Mouse (Mus musculus) embryo, embryonic 11.5 days (tissue): Measurements from ENCODE around the gene Rnf186.

Experiments
- DNase-seq: peaks from one replicate; pipeline ENCODE4 v3.0.0-alpha.2; 2012; ENCODE audit warnings: low read depth, low spot score

Rnf186 gene

DNA sequence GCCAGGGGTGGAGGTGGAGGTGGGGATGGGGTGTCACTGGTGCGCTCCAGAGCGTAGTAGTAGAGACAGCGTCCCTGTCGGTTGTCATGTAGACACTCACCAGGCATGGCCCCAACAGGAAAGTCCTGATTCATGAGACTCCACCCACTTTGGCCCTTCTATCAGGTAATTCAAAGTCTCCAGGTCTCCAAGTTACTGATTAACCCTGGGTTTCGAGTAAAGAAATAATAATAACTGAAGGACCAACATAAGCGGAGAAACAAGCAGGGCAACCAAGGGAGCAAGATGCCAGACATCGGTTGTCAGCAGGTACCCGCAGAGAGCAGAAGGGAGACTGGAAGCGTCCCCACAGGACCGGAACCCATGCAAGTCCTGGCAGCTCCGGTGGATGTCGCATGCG lies at the start of gene Rnf186:
Gene Rnf186, plus strand, starts transcription at position 247 of the 400 bp plus-strand sequence.
- DNase-seq: no peak

- DNase-seq: no peak
Observed at GRCm38 (mm10) chr4:138917282-138917681, 49.6 kb upstream of the Rnf186 start.

- DNase-seq: no peak
Observed at GRCm38 (mm10) chr4:138921254-138922130, 45.4 kb upstream of the Rnf186 start.

- peak; percentile 84 for DNase-seq
Observed at GRCm38 (mm10) chr4:138922131-138922459, 44.8 kb upstream of the Rnf186 start.

- no peak for DNase-seq
Observed at GRCm38 (mm10) chr4:138925561-138925960, 41.4 kb upstream of the Rnf186 start.

DNA sequence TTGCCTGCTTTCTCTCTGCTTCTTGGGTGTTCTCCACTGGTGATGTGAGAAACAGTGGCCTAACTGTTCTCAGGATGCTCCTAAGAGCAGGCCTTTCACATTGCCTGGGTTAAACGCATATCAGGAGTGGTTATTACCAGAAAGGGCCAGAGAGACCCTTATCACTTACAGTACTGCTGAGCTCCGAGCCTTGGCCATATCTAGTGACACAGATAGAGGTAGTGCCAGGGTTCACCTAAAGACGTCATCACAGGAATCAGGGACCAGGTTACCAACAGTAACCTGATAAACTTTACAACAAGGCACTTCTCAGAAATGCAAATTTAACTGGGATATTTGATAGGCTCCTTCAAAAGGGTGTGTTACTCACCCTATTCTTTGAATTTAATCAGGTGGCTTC lies 33.0 kb upstream of the Rnf186 start:
- no peak for DNase-seq

DNA sequence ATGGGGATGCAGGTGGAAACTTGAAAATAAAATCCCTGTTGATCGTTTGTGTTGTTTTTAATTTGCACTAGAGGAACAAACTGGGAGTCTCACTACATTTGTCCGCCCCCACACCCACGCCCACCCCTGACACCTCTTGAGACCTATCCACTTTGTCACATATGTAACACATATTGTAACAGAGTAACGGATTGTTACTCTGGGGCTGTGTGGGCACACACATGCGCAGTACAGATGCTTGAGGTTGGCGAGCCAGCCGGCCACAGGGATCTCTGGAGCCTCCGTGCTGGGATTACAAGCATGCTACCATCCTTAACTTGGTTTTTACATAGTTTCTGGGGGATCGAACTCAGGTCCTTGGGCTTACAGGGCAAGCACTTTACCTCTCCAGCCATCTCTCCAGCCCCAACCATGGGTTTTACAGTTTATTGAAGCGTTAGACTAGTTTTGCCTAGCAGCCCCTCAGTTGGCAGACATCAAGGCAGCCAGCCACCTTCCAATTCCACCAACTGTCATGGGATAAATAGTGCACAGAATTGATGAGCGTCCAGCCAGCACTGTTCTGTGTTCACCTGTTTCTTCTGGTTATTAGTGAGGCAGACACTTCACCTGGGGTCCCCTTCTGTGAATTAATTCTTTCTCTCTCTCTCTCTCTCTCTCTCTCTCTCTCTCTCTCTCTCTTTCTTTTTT lies 32.3 kb upstream of the Rnf186 start:
- DNase-seq: no peak

GRCm38 (mm10) chr4:138938495-138939269 lies 28.2 kb upstream of the Rnf186 start:
- no peak for DNase-seq

- no peak for DNase-seq
Observed at GRCm38 (mm10) chr4:138939481-138939880, 27.4 kb upstream of the Rnf186 start.

DNA sequence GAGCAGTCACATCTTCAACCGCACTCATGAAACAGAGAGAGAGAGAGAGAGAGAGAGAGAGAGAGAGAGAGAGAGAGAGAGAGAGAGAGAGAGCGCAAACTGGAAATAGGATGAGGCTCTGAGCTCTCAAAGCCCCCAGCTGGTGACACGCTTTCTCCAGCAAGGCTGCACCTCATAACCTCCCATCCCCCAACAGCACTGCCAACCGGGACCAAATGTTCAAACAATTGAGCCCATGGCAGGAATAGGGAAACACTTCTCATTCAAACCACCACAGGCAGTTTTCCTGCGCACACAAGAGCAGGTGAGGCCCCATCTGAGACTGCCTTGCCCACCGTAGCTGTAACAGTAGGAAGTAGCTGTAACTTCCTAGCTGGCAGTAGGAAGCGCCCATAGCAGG lies 25.5 kb upstream of the Rnf186 start:
- DNase-seq: no peak

- DNase-seq: no peak
Observed at GRCm38 (mm10) chr4:138941966-138942365, 24.9 kb upstream of the Rnf186 start.

GRCm38 (mm10) chr4:138943730-138944129 lies 23.2 kb upstream of the Rnf186 start:
- DNase-seq: peak; percentile 44

GRCm38 (mm10) chr4:138948257-138948656 lies 18.7 kb upstream of the Rnf186 start:
- DNase-seq: no peak

GRCm38 (mm10) chr4:138958612-138959011 lies 8.3 kb upstream of the Rnf186 start:
- DNase-seq: no peak

DNA sequence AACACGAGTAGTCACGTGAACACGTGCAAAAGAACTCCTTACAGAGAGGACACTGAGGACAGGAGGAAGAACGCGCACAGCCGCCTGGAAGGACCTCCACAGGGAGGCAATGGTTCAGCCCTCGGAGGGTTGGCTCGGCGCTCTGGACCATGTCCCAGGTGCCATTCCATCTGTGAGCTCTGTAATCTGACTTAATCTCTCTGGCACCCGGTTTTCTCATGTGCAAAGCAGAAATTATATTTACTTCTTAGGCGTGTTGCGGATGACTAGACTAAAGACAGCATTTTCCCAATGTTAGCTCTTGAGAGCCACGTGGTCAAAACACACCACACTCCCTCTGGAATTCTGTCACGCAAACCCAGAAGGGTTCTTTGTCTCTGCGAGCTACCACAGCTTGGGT lies 7.8 kb upstream of the Rnf186 start:
- DNase-seq: no peak

DNA sequence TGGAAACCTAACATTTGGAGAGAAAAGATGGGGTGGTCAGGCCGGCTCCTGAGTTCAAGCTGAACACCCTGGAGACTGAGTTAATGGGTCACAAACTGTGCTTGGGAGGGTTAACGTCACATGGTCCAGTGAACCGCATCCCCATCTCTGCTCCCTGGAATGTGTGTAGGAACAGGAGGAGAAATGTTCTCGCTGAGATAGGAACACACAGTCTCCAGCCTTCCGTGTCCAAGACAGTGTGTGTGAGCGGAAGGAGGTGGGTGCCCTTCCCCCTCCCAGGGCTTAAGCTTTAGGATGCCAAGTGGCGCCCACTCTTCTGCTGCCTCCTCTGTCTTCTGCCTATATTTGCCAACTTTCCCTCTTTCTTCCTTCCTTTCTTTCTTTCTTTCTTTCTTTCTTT lies 7.0 kb upstream of the Rnf186 start:
- DNase-seq: no peak

DNA sequence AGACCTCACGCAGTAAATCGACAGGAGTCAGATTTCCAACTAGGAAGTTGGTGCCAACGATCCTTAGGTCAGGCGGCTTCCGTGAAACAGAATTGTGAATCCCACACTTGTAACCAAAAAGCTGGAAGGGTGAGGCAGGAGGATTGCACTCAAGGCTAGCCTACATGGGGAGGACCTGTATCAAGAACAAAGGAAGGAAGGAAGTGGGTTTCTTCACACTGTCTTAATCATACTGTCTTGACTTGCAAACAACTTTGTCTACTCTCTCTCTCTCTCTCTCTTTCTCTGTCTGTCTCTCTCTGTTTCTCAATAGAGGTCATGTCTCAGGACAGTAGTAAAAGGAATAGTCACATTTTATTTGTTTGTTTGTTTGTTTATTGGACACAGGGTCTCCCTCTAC lies 4.2 kb upstream of the Rnf186 start:
- no peak for DNase-seq

- no peak for DNase-seq
Observed at GRCm38 (mm10) chr4:138965871-138966270, 1.0 kb upstream of the Rnf186 start.

DNA sequence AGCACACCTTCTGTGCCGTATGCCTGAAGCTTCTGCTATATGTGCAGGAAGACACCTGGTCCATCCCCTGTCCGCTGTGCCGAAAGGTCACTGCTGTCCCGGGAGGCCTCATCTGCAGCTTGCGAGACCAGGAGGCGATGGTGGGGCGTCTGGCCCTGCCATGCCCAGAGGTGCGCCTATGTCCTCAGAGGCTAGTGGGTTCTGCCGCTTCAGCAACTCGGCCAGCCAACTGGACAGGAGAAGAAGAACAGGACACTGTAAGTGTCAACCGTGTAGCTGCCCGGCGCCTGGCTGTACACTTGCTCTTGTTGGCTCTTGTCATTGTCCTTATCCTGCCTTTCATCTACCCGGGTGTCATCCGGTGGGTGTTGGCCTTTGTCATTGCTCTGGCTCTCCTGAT lies 573 bp downstream of the Rnf186 start:
- no peak for DNase-seq

DNA sequence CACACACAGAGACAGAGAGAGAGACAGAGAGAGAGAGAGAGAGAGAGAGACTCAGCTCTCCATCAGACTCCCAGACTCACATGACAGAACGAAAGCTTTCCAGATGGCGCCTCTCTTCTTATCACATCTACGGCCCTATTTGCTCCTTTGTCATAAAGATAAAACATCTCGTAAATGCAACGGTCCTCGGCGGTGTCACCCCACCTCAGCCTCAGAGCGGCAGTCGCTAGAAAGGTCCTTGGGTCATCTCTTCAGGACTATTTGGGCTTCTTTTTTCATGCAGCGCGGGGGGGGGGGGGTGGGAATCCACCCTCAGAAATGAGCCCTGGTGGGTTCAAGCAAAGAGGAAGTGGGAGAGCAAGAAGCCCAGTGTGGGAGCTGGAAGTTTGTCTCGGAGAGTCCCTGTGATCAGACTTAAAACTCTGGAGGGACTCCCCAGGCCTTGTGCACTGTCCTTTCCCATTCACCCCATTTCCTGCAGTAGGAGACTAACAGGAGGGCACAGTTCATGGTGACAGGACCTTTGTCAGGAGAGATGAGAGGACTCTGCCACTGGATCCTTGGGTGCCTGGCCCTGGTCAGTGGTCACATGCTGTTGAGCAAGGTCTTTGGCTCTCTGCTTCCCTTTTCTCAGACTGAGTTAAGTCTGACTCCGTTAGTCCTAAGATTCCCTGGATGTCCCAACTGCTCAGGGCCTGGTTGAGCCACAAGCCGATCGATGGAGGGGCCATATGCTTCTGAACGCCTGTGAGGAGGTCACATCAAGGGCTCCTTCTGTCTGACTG lies 2.1 kb downstream of the Rnf186 start:
- no peak for DNase-seq

DNA sequence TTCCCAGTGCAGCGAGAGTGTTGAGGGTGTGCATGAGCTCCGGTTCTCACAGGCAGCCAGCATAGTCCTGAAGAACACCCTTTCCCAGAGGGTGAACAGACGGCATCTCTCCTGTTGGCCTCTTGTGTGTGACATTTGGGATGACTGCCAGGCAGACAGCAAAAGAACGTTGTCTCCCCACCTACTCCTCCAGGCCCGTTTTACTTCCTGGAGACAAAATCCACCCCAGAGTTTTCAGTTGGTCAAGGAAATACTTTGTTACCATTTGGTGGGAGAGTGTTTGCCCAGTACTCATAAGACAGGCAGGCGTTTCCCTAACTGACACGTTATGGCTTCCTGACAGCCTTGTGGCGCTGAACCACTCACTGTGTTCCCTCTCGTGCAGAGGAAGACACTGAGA lies 2.8 kb downstream of the Rnf186 start:
- no peak for DNase-seq

DNA sequence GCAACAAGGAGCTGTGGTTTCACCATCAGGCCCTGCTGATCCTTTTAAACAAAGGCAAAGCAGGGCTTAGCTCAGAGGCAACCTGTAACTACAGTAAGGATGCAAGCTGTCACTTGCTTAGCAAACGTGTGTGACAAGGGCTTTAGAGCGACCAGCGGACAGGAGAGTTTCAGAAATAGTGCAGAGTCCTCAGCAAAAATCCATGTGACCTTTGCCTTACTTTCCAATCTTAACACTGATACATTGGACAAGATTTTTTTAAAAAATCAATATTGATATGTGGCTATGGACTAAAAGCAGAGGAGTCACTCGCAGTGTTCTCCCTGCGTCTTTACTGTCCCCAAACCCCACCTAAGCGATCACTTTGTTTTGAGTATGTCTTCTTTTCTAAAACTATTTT lies 4.5 kb downstream of the Rnf186 start:
- no peak for DNase-seq
